Comparison of ENCODE assay signal across 11 mouse cellular contexts in genomic region chr3:40988722-40989121, GRCm38 (mm10). TPM values are rescaled to one million over a fixed set of nuclear protein-coding genes. Genes with fewer than 3 reads are reported as not detected.
DNase-seq lines count a peak whose midpoint lies in the region; ATAC-seq and TF ChIP-seq lines count a peak whose summit lies in the region.
"Had no signal": no experiment of that assay in that cellular context is flagged by ENCODE, and none has a peak within 500 bp of the region (broad histone marks: within the 10 kb centered on the region; RNA-seq: fewer than 3 reads in every experiment).

No protein-coding gene starts in this region.

- ATAC-seq in megakaryocyte progenitor cell, adult 5-6 weeks (replicated peaks; ENCODE audit: poor library complexity) = peak; percentile 86

- peak; percentile 15 for DNase-seq in cerebellum, adult 9-10 months
- no peak for DNase-seq in cerebellum, adult 11 months
- no peak for DNase-seq in left cerebral cortex, adult 2 months (ENCODE audit: extremely low spot score in 1 of 2, low spot score in 2 of 2)
- DNase-seq in left cerebral cortex, adult 9 months (ENCODE audit: low spot score in 2 of 2) = no peak
- DNase-seq in MN1 (ENCODE audit: low spot score) = peak; percentile 43
- no peak for DNase-seq in right cerebral cortex, postnatal 36 days (ENCODE audit: low spot score in 2 of 2)
- DNase-seq in layer of hippocampus, postnatal 25 days (ENCODE audit: extremely low spot score in 1 of 2, low spot score in 1 of 2) = no peak
- DNase-seq: adrenal gland, adult 8-10 months; gastrocnemius, postnatal 25 days had no signal

- no peak overlapping the region for H3K27ac ChIP-seq in left cerebral cortex, adult 2 months
- H3K27ac ChIP-seq: hindbrain, embryonic 14.5 days had no signal

- intact Hi-C loops in left cerebral cortex, adult 2 months (cut with DNase I) = no loop called here

- peak; percentile 17 for TF ChIP-seq CTCF in left cerebral cortex, adult 2 months (IDR thresholded peaks at IDR 0.05)

- no peak overlapping the region for H3K4me3 ChIP-seq in left cerebral cortex, adult 2 months

RNA-seq across cellular contexts. Expression of gene Larp1b, which starts 39.1 kb away (rescaled TPM):
- 10 to 100 TPM; 20.4 to 22.4 TPM for total RNA-seq in left cerebral cortex, adult 2 months (2021)
- total RNA-seq in megakaryocyte progenitor cell, adult 5-6 weeks (2015) = 24.0 and 28.6 TPM in 2 replicates
- 33.5 and 43.6 TPM in 2 replicates for total RNA-seq in megakaryocyte progenitor cell, adult 5-6 weeks (2017)
- 10 to 100 TPM; 14.7 to 14.9 TPM for total RNA-seq in layer of hippocampus, postnatal 25 days (2021)

Comparison
In these comparisons a context has a peak if more than half of its experiments do, and no peak if none do; other contexts are left out.
1. DNase-seq: peak in cerebellum, adult 9-10 months (single experiment) and MN1 (single experiment); none in cerebellum, adult 11 months (single experiment), left cerebral cortex, adult 2 months (0 of 2), left cerebral cortex, adult 9 months (0 of 2), right cerebral cortex, postnatal 36 days (0 of 2) and layer of hippocampus, postnatal 25 days (0 of 2).